Mouse (Mus musculus) ovary, postnatal 14 days (tissue): ENCODE results near the gene Gm3636.
"Not testable (repeated sequence)": the region's sequence is repeated elsewhere in the genome, so short reads cannot be mapped to it uniquely, and the experiment has no call there.

Source experiments
- DNase-seq: peaks from one replicate; pipeline ENCODE4 v3.0.0; 2022; ENCODE audit warnings: low spot score

Gm3636 gene

DNA sequence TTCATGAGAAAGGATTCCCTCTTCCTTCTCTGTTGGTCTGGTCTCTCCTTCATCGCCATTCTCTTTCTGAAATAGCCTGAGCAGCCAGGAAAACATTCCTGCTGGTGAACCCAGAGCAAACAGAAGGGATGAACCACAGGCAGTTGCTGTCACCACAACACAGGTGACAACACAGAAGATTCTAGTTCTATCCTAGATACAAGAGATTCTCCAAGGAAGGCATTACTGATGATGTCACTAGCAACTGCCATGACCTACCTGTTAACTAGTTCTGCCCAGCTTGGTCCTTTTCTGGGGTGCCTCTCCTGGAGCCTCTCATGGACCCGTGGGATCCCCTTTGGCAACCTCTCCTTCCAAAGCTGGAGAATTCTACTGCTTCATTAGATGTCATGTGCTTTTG is at the start of gene Gm3636:
Gene Gm3636, minus strand, starts transcription at position 101 of the 400 bp plus-strand sequence.
- DNase-seq: not testable (repeated sequence)

DNA sequence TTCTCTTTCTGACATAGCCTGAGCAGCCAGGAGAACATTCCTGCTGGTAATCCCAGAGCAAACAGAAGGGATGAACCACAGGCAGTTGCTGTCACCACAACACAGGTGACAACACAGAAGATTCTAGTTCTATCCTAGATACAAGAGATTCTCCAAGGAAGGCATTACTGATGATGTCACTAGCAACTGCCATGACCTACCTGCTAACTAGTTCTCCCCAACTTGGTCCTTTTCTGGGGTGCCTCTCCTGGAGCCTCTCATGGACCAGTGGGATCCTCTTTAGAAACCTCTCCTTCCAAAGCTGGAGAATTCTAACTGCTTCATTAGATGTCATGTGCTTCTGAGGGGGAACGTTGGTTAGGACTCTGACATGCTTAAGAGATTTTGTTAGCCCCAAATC is 32.2 kb upstream of the Gm3636 start, which contains the start of gene Gm8362:
Gene Gm8362, minus strand, starts transcription at position 101 of the 400 bp plus-strand sequence.
- not testable (repeated sequence) for DNase-seq

DNA sequence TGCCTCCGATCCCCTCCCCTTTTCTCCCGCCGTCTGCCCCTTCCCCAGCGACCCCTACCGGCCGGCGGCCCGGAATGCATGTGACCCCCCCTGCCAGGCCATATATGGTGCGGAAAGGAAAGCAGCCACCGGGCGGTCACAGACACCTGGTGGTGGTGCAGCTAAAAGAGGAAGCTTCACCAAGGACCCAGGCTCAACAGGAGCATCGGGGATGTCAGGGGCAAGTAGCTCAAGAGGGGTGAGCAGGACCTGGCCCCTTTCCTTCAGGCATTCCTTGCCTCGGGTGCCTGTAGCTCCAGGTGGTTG is 15.1 kb upstream of the Gm3636 start:
- DNase-seq: not testable (repeated sequence)

DNA sequence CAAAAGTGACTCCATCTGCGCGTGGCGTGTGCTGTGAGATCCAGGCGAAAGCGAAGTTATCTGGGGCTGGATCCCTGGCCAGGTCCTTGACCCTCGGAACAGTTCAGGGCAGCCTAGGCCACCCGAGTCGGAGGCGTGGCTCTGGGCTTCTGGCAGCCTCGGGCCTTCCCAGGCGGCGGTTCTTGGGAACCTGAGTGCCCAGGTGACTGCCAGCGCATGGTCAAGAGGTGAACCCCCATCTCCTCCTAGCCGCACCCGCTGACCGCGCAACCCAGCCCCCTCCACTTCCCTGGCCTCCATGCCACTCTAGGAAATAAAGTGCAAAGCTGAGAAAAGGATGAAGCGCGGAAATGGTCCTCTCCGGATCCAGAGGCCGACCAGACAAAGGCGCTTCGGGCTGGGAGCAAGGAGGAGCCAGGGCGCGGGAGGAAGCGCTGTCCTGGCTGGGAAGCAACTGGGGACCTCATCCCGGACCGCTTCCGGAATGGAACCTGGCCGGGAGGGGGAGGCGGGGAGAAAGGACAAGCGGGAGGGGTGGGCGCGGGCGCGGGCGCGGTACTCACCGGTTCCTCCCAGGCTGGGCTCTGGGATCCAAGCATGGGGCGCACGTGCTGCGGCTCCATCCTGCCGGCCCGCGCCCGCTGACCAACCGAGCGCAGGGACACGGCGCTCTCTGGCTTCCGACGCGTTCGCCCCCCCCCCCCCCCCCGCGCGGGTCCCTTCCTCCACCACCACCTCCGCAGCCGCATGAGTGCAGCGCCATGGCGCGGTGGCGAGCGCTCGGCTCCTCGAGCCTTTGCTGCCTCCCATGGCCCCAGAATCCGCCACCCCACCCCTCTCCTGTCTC is 14.5 kb upstream of the Gm3636 start:
- DNase-seq: not testable (repeated sequence)

DNA sequence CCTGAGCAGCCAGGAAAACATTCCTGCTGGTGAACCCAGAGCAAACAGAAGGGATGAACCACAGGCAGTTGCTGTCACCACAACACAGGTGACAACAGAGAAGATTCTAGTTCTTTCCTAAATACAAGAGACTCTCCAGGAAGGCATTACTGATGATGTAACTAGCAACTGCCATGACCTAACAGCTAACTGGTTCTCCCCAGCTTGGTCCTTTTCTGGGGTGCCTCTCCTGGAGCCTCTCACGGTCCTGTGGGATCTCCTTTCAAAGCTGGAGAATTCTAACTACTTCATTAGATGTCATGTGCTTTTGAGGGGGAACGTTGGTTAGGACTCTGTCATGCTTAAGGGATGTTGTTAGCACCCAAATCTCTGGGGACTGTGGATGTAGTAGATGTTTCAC is 22.0 kb downstream of the Gm3636 start, which contains the start of gene Gm8050:
Gene Gm8050, minus strand, starts transcription at position 101 of the 400 bp plus-strand sequence.
- not testable (repeated sequence) for DNase-seq
